Mouse (Mus musculus): ENCODE results near the gene Olfr112. TPM values are rescaled to one million over a fixed set of nuclear protein-coding genes. Genes with fewer than 3 reads are reported as not detected.
"Not testable (repeated sequence)": the region's sequence is repeated elsewhere in the genome, so short reads cannot be mapped to it uniquely, and the experiment has no call there.

Gene Olfr112
- not detected for total RNA-seq (2021)

DNA sequence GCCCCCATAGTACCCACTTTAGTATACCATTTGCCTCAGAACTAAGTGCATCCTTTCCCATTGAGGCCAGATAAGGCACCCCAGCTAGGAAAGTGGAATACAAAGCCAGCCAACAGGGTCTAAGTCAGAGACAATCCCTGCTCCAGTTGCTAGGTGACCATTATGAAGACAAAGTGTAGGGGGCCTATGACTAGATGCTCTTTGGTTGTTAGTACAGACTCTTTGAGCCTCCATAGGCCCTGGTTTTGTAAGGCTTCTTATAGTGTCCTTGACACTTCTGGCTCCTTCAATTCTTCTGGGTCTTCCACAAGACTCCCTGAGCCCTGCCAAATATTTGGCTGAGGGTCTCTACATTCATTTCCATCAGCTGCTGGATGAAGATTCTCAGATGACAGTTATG lies at the start of gene Olfr112:
Olfr112 (minus strand) TSS at position 101 of the 400 bp plus-strand sequence.
- intact Hi-C loops (cut with DNase I), result no loop called here

GRCm38 (mm10) chr17:37592643-37593042 lies 23.4 kb upstream of the Olfr112 start, which contains the start of gene Olfr114:
Gene Olfr114 (minus strand): TSS chr17:37592743.
- DNase-seq, result no peak
- intact Hi-C loops (cut with DNase I), result no loop called here

More for the DNA sequence above, at the start of gene Olfr112:
- no peak for DNase-seq

DNA sequence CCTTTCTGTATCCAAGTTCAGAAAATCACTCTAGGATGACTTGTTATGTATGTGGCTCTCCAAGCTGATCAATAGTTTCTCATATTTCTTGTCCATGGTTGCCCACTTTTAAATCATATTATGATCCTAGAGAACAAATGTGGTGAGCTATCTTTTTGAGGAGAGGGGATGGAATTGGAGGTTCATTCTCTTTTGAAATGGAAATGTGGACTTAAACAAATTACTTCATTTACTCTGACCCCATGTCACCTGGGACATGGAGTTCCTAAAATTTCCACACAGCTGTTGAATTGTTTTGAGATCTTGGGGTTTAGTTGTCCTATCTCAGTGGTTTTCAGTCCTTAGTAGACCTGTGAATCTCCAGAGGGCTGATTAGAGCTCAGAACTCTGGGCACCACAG lies 8.3 kb upstream of the Olfr112 start, which contains the start of gene Olfr113:
Olfr113 (minus strand) TSS at position 101 of the 400 bp plus-strand sequence.
- intact Hi-C loops (cut with DNase I), result no loop called here

DNA sequence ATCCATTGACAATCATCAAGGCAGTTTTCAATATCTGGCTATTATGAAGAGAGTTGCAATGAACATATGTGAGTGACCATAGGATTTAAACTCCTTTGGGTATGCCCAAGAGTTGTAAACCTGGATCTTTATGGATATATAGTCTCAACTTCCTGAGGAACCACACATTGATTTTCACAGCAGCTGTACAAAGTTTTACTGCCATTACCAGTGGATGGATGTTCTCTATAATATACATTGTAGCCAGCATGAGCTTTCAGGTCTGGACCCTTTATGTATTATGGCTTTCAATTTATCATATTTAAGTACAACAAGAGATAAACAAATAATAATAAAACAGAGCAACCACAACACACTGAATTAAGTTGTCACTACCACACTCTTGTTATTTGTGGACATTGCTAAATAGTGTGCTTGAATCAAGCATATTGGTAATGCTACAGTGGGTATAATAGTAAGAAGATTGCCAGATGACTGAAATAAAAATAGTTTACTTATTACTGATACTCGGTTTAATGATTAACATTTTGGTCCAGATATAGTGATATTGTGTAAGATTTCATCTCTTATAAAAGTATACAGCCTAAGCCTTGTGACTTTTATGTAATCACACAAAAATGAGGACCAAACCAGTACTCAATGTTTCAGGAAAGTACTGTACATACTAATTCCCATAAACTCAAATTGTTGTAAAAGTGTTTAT lies 10.2 kb downstream of the Olfr112 start:
- intact Hi-C loops (cut with DNase I), result no loop called here
- no peak for DNase-seq

More for the DNA sequence above, 8.3 kb upstream of the Olfr112 start, which contains the start of gene Olfr113:
- no peak for DNase-seq

- intact Hi-C loops (cut with DNase I), result no loop called here
- DNase-seq, result no peak
These were observed 25.3 kb downstream of the Olfr112 start for GRCm38 (mm10) chr17:37543800-37544435.

GRCm38 (mm10) chr17:37541454-37542119 lies 27.7 kb downstream of the Olfr112 start:
- intact Hi-C loops (cut with DNase I), result no loop called here
- DNase-seq, result no peak

DNA sequence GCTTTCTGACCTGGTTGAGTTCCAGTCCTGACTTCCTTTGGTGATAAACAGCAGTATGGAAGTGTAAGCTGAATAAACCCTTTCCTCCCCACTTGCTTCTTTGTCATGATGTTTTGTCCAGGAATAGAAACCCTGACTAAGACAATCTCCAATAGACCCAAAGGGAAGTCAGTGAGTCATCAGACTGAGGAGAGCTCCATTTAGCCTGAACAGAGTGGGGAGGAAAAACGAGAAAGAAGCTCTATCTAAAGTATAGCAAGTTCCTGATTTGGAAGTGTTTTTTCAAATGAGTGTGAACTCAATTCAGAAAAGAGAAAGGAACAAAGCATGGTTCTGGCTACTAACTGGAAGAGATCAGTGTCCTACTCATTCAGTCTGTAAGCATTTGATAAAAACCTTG lies 30.8 kb downstream of the Olfr112 start:
- DNase-seq; intact Hi-C loops (cut with DNase I): not testable (repeated sequence)

DNA sequence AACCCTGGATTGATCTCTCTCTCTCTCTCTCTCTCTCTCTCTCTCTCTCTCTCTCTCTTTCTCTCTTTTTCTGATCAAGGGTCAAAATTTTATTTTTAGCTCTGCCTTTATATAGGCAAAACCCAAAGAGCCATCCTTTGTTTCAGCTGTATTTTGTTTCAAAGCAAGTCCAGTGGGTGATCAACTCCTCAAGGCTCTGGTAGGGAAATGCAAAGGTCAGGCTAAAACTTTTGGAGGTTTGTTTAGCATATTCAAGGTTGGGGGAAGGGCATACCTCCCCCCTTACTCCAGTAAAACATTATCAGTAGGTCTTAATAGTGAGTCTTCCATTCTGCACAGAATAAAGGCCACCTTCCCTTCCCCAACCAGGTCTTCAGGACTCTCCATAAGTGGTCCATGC lies 34.1 kb downstream of the Olfr112 start:
- intact Hi-C loops (cut with DNase I), result no loop called here

GRCm38 (mm10) chr17:37525427-37525826 lies 43.8 kb downstream of the Olfr112 start:
- DNase-seq; intact Hi-C loops (cut with DNase I): not testable (repeated sequence)

More for the DNA sequence above, 34.1 kb downstream of the Olfr112 start:
- no peak for DNase-seq

GRCm38 (mm10) chr17:37524612-37525011 lies 44.6 kb downstream of the Olfr112 start:
- intact Hi-C loops (cut with DNase I); DNase-seq: not testable (repeated sequence)

Other genes starting within 250 kb of the Olfr112 start
- gene Olfr103, start 229.8 kb downstream of the Olfr112 start, total RNA-seq (2021), result not detected
- gene Olfr104-ps, start 209.9 kb downstream of the Olfr112 start, total RNA-seq (2021), result not detected
- gene Olfr105-ps, start 190.4 kb downstream of the Olfr112 start, total RNA-seq (2021), result not detected
- gene Olfr106-ps, start 179.1 kb downstream of the Olfr112 start, total RNA-seq (2021), result not detected
- not detected for gene Olfr107, start 170.2 kb downstream of the Olfr112 start, total RNA-seq (2021)
- not detected for gene Olfr108, start 124.0 kb downstream of the Olfr112 start, total RNA-seq (2021)
- gene Olfr109, start 110.5 kb downstream of the Olfr112 start, total RNA-seq (2021), result not detected
- not detected for gene H2-M2, start 85.9 kb downstream of the Olfr112 start, total RNA-seq (2021)
- not detected for gene Olfr110, start 77.0 kb downstream of the Olfr112 start, total RNA-seq (2021)
- not detected for gene Olfr111, start 61.4 kb downstream of the Olfr112 start, total RNA-seq (2021)
- not detected for gene Olfr113, start 8.2 kb upstream of the Olfr112 start, total RNA-seq (2021)
- not detected for gene Olfr114, start 23.3 kb upstream of the Olfr112 start, total RNA-seq (2021)
- not detected for gene Olfr115, start 57.7 kb upstream of the Olfr112 start, total RNA-seq (2021)
- gene Olfr116, start 57.7 kb upstream of the Olfr112 start, total RNA-seq (2021), result not detected
- gene Olfr117, start 94.3 kb upstream of the Olfr112 start, total RNA-seq (2021), result not detected
- gene Olfr118, start 97.5 kb upstream of the Olfr112 start, total RNA-seq (2021), result not detected
- not detected for gene Olfr119, start 127.1 kb upstream of the Olfr112 start, total RNA-seq (2021)
- gene Olfr120, start 152.4 kb upstream of the Olfr112 start, total RNA-seq (2021), result not detected
- not detected for gene Olfr121, start 179.4 kb upstream of the Olfr112 start, total RNA-seq (2021)
- not detected for gene Olfr122, start 199.2 kb upstream of the Olfr112 start, total RNA-seq (2021)
- gene Olfr123, start 224.1 kb upstream of the Olfr112 start, total RNA-seq (2021), result not detected
- not detected for gene Olfr124, start 230.4 kb upstream of the Olfr112 start, total RNA-seq (2021)

All from heart, postnatal 10 days (tissue).